Mouse (Mus musculus) hindbrain, embryonic 11.5 days (tissue): Measurements from ENCODE around the gene Aff1. TPM values are rescaled to one million over a fixed set of nuclear protein-coding genes. Genes with fewer than 3 reads are reported as not detected.

Experiments used
- ATAC-seq: fragments of 200-750 bp; cut with Nextera tagmentation; 2 replicates; pipeline ENCODE4 v1.8.0; 2017; ENCODE audit warnings: mild to moderate bottlenecking, moderate TSS enrichment, moderate library complexity; ENCODE audit not compliant: low FRiP score
- DNase-seq: peaks from one replicate; pipeline ENCODE4 v3.0.0-alpha.2; 2015; ENCODE audit warnings: low spot score
- H3K27ac ChIP-seq: fragments of 300-500 bp; sonication (generic); 2 replicates; pipeline ENCODE4 v1.5.1; 2014; ENCODE audit warnings: mild to moderate bottlenecking, low read depth, low read length
- H3K27me3 ChIP-seq: fragments of 300-500 bp; sonication (generic); 2 replicates; pipeline ENCODE4 v1.6.1; 2014; ENCODE audit warnings: mild to moderate bottlenecking, low read length, moderate library complexity, mixed read lengths; ENCODE audit not compliant: control insufficient read depth, insufficient read depth
- H3K36me3 ChIP-seq: fragments of 300-500 bp; sonication (generic); 2 replicates; pipeline ENCODE4 v1.6.1; 2014; ENCODE audit warnings: mild to moderate bottlenecking, low read length, moderate library complexity, mixed read lengths; ENCODE audit not compliant: control insufficient read depth, insufficient read depth
- H3K4me1 ChIP-seq: fragments of 300-500 bp; sonication (generic); replicated peaks from 2 replicates; pipeline ENCODE4 v1.6.1; 2014; ENCODE audit warnings: low read length, mixed read lengths; ENCODE audit not compliant: control insufficient read depth, insufficient read depth
- H3K4me2 ChIP-seq: fragments of 300-500 bp; sonication (generic); replicated peaks from 2 replicates; pipeline ENCODE4 v1.6.1; 2014; ENCODE audit warnings: mild to moderate bottlenecking, low read depth, low read length
- H3K4me3 ChIP-seq: fragments of 300-500 bp; sonication (generic); 2 replicates; pipeline ENCODE4 v1.5.1; 2014; ENCODE audit warnings: low read depth, low read length
- H3K9ac ChIP-seq: fragments of 300-500 bp; sonication (generic); 2 replicates; pipeline ENCODE4 v1.6.1; 2014; ENCODE audit warnings: low read depth, low read length
- H3K9me3 ChIP-seq: fragments of 300-500 bp; sonication (generic); 2 replicates; pipeline ENCODE4 v1.6.1; 2016; ENCODE audit warnings: low read length; ENCODE audit not compliant: control insufficient read depth
- WGBS: fragments of 180-500 bp; shearing (Covaris S2); extraction: QIAGEN DNeasy Blood & Tissue Kit; methylation state at CpG from one replicate; pipeline ENCODE4 v1.1.7; 2014; 5-methylcytosine and 5-hydroxymethylcytosine counted together
- polyA plus RNA-seq: library from polyadenylated mRNA; unstranded; fragments of >200 nt; fragmentation: Nextera tagmentation; extraction: Ambion mirVana; gene quantifications from 2 replicates; pipeline ENCODE4 v1.2.1, GENCODE M21; 2014

The Aff1 gene
- polyA plus RNA-seq, 1 experiment from 2014 or later = 7.0 TPM

DNA sequence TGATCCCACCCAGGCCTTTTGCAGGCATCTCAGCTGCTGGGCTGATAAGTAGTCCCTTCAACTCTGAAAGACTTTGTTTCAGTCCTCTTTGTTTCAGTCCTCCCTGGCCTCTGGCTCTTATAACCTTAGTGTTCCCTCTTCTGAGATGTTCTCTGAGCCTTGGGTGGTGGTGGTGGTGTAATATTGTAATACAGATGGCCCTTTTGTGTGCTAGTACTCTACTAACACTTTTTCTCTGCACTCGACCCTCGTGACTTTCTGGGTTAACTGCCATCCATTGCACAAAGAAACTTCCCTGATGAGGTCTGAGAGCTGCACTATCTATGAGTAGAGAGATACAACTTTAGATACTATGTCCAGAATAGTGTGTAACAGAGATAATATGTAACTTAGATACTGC is 21.2 kb downstream of the Aff1 start:
- H3K27me3 ChIP-seq = no peaks in the 10 kb centered on the region
- H3K36me3 ChIP-seq = no peaks in the 10 kb centered on the region
- no peak overlapping the region for H3K4me3 ChIP-seq
- H3K4me2 ChIP-seq = no peak overlapping the region
- no peak for DNase-seq
- no peaks in the 10 kb centered on the region for H3K9me3 ChIP-seq
- ATAC-seq = no peak
- H3K9ac ChIP-seq = no peak overlapping the region
- H3K27ac ChIP-seq = no peak overlapping the region
- no peaks in the 10 kb centered on the region for H3K4me1 ChIP-seq
- WGBS = 74% methylated on average over 2 of the region's 2 CpGs

- Histone ChIP-seq H3K4me1 (no peaks in the 10 kb centered on the region), H3K9me3 (no peaks in the 10 kb centered on the region), H3K9ac (no peak overlapping the region), H3K4me3 (no peak overlapping the region), H3K27me3 (no peaks in the 10 kb centered on the region), H3K36me3 (no peaks in the 10 kb centered on the region), H3K4me2 (no peak overlapping the region), H3K27ac (no peak overlapping the region)
- DNase-seq = no peak
- no peak for ATAC-seq
- 89% methylated on average over 6 of the region's 6 CpGs for WGBS
Measured at GRCm38 (mm10) chr5:103714943-103715342, 22.8 kb downstream of the Aff1 start.

DNA sequence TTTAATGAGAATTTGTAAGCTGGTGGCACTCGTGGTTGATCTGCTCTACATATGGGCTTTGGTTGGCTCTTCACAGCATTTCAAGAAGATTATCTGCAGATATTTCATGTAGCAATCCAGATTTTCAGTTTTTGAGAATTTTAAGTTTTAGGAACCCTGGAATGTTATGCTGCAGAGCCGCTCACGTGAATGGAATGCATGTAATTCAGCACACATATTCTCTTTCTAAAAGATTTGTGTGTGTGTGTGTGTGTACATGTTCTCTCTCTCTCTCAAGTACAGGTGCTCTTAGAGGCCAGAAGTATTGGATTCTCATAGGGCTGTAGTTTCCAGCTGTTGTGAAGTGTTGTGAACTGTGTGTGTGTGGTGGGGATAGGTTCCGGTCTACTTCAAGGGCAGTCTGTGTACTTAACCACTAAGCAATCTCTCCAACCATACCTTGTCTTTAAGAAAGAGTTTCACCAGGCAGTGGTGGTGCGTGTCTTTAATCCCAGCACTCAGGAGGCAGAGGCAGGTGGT is 24.7 kb downstream of the Aff1 start:
- H3K4me3 ChIP-seq = no peak overlapping the region
- no peak for ATAC-seq
- no peak overlapping the region for H3K4me2 ChIP-seq
- no peak overlapping the region for H3K27ac ChIP-seq
- H3K9me3 ChIP-seq = no peaks in the 10 kb centered on the region
- H3K9ac ChIP-seq = no peak overlapping the region
- DNase-seq = no peak
- 91% methylated on average over 5 of the region's 5 CpGs for WGBS
- H3K36me3 ChIP-seq = no peaks in the 10 kb centered on the region
- no peaks in the 10 kb centered on the region for H3K4me1 ChIP-seq
- H3K27me3 ChIP-seq = no peaks in the 10 kb centered on the region

- ATAC-seq = no peak
- no peaks in the 10 kb centered on the region for H3K9me3 ChIP-seq
- DNase-seq = no peak
- no peak overlapping the region for H3K9ac ChIP-seq
- no peaks in the 10 kb centered on the region for H3K36me3 ChIP-seq
- no peaks in the 10 kb centered on the region for H3K4me1 ChIP-seq
- WGBS = 50% methylated on average over 6 of the region's 6 CpGs
- no peak overlapping the region for H3K4me3 ChIP-seq
- no peak overlapping the region for H3K27ac ChIP-seq
- H3K4me2 ChIP-seq = no peak overlapping the region
- no peaks in the 10 kb centered on the region for H3K27me3 ChIP-seq
Measured at GRCm38 (mm10) chr5:103719131-103719530, 27.0 kb downstream of the Aff1 start.

- Histone ChIP-seq H3K27me3 (no peaks in the 10 kb centered on the region), H3K4me2 (no peak overlapping the region), H3K27ac (no peak overlapping the region), H3K4me3 (no peak overlapping the region), H3K9ac (no peak overlapping the region), H3K36me3 (no peaks in the 10 kb centered on the region), H3K9me3 (no peaks in the 10 kb centered on the region), H3K4me1 (no peaks in the 10 kb centered on the region; the same call in 1 of the 2 replicates)
- DNase-seq (no peak), ATAC-seq (no peak)
- WGBS = 74% methylated on average over 3 of the region's 3 CpGs
Measured at GRCm38 (mm10) chr5:103719851-103720250, 27.7 kb downstream of the Aff1 start.

- Histone ChIP-seq H3K27ac (no peak overlapping the region), H3K4me3 (no peak overlapping the region), H3K27me3 (no peaks in the 10 kb centered on the region), H3K4me2 (no peak overlapping the region), H3K9me3 (no peaks in the 10 kb centered on the region), H3K4me1 (no peaks in the 10 kb centered on the region; the same call in none of the 2 replicates), H3K36me3 (no peaks in the 10 kb centered on the region), H3K9ac (no peak overlapping the region)
- WGBS = 75% methylated on average over 6 of the region's 6 CpGs
- no peak for ATAC-seq
- no peak for DNase-seq
Measured at GRCm38 (mm10) chr5:103720967-103721366, 28.8 kb downstream of the Aff1 start.

DNA sequence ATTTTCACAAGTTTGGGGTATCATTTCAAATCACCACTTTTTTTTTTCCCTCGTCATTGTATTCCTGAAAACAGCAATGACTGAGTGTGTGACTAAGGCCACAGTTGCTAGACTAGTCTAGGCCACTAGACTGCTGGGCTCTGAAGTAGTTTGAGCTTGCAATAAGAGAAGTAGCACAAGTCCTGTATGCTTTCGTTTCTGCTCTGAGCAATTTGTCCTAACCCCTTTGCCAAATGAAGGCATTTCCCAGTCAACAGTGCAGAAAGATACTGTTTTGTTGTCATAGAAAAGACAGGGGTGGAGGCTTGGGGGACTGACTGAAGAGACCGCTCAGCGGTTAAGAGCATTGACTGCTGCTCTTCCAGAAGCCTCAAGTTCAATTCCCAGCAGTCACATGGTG is 29.3 kb downstream of the Aff1 start:
- Histone ChIP-seq H3K36me3 (no peaks in the 10 kb centered on the region), H3K9me3 (no peaks in the 10 kb centered on the region), H3K9ac (no peak overlapping the region), H3K4me2 (no peak overlapping the region), H3K4me3 (no peak overlapping the region), H3K27me3 (no peaks in the 10 kb centered on the region), H3K4me1 (no peaks in the 10 kb centered on the region; the same call in none of the 2 replicates), H3K27ac (no peak overlapping the region)
- ATAC-seq (no peak), DNase-seq (no peak)
- WGBS = 79% methylated on average over 4 of the region's 4 CpGs

DNA sequence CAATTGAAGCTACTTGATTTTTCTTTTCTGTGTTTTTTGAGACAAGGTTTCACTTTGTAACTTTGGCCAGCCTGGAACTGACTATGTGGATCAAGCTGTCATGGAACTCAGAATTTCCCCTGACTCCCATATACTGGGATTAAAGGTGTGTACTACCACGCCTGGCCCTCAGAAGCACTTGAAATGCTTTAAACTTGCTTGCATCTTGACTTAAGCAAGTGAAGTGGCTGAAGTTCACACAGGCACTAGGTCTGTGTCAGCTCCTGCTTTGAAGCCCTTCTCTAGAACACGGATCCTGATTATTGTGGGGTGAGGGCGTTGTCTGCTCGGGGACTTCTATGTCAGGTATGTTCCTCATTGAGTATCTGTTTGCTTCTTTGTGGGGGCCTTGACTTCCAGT is 30.5 kb downstream of the Aff1 start:
- H3K27me3 ChIP-seq = no peaks in the 10 kb centered on the region
- no peak overlapping the region for H3K27ac ChIP-seq
- no peaks in the 10 kb centered on the region for H3K9me3 ChIP-seq
- DNase-seq = no peak
- H3K4me3 ChIP-seq = no peak overlapping the region
- no peaks in the 10 kb centered on the region for H3K36me3 ChIP-seq
- H3K4me1 ChIP-seq = no peaks in the 10 kb centered on the region; the same call in none of the 2 replicates
- H3K9ac ChIP-seq = no peak overlapping the region
- no peak overlapping the region for H3K4me2 ChIP-seq
- WGBS = 89% methylated on average over 4 of the region's 4 CpGs
- ATAC-seq = no peak

DNA sequence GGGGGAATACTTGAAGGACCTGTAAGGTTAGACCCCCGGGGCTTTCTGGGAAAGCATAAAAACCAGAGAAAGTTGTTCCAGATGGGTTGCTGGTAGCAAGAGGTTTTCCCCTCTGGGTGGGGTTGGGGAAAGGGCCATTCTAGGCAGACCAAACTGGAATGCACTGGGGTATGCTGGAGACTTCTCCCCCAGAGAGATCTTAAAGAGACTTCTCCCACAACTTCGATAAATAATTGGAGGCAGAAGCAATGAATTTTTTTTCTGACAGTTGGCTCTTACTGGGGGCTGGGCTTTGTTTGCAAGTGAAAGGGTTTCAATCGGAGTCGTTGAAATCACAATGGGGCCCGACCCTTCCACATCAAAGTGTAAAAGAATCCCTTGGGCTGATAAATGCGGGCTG is 32.2 kb downstream of the Aff1 start:
- Histone ChIP-seq H3K9me3 (no peaks in the 10 kb centered on the region), H3K36me3 (no peaks in the 10 kb centered on the region), H3K9ac (no peak overlapping the region), H3K27ac (no peak overlapping the region), H3K27me3 (no peaks in the 10 kb centered on the region), H3K4me3 (no peak overlapping the region), H3K4me2 (no peak overlapping the region), H3K4me1 (no peaks in the 10 kb centered on the region; the same call in none of the 2 replicates)
- DNase-seq (no peak), ATAC-seq (no peak)
- WGBS = 3% methylated on average over 6 of the region's 6 CpGs
